In the genomic region with DNA sequence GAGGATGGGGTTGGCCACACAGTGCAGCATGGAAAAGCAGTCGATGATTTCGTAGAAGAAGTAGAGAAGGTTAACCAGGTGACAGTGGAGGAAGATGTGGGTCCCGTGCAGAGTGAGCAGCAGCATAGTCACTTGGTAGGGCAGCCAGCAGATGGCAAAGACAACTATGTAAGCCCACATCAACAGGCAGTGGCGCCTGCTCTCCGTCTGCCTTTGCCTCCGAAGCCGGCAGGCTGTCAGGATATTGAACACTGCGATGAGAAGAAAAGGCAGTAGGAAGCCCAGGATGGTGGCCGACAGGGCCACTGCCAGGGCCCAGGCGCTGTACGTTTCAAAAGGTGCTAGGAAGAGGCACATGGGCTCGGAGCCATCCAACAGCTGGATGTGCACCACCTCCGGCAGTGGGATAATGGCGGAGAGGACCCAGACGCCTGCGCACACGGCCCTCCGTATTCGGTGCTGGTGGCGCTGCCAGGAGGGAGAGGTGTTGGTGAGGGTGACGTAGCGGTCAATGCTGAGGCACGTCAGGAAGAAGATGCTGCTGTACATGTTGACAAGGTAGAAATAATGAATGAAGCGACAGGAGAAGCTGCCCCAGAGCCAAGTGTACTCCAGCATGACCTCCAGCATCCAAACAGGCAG, we compare ENCODE assay signal across 10 mouse cellular contexts. TPM values are rescaled to one million over a fixed set of nuclear protein-coding genes. Genes with fewer than 3 reads are reported as not detected.
DNase-seq lines count a peak whose midpoint lies in the region; ATAC-seq and TF ChIP-seq lines count a peak whose summit lies in the region.
"Had no signal": no experiment of that assay in that cellular context is flagged by ENCODE, and none has a peak within 500 bp of the region (broad histone marks: within the 10 kb centered on the region; RNA-seq: fewer than 3 reads in every experiment).

No protein-coding gene starts in this region.

- peaks cover 17% of the 10 kb centered on the region for H3K36me3 ChIP-seq in erythroblast, embryonic 14.5 days (ENCODE audit: control insufficient read depth)
- H3K36me3 ChIP-seq in testis, adult 2 months (ENCODE audit: control insufficient read depth, insufficient read depth, low read length): no peaks in the 10 kb centered on the region
- peaks cover 25% of the 10 kb centered on the region for H3K36me3 ChIP-seq in limb, embryonic 15.5 days

- H3K27me3 ChIP-seq in erythroblast, embryonic 14.5 days (ENCODE audit: control insufficient read depth): peaks cover 10% of the 10 kb centered on the region
- H3K27me3 ChIP-seq in testis, adult 2 months (ENCODE audit: control insufficient read depth, insufficient read depth, low read length): no peaks in the 10 kb centered on the region
- H3K27me3 ChIP-seq in limb, embryonic 15.5 days: no peaks in the 10 kb centered on the region

- peak overlapping the region; percentile 12 for H3K27ac ChIP-seq in testis, adult 2 months (ENCODE audit: control insufficient read depth, insufficient read depth, low read depth, low read length)
- H3K27ac ChIP-seq in limb, embryonic 15.5 days: no peak overlapping the region

- no peak overlapping the region for H3K9ac ChIP-seq in limb, embryonic 15.5 days

- no peak for TF ChIP-seq POLR2A in testis, adult 2 months (IDR thresholded peaks at IDR 0.05; ENCODE audit: control insufficient read depth, low read depth, low read length)

- peak overlapping the region; percentile 21 for H3K4me3 ChIP-seq in erythroblast, embryonic 14.5 days (replicated peaks)
- H3K4me3 ChIP-seq in testis, adult 2 months (ENCODE audit: control insufficient read depth, low read depth, low read length): peak overlapping the region; percentile 22
- no peak overlapping the region for H3K4me3 ChIP-seq in limb, embryonic 15.5 days

- WGBS in limb, embryonic 15.5 days: 55% methylated on average over 24 of the region's 24 CpGs

- TF ChIP-seq CTCF in testis, adult 2 months (IDR thresholded peaks at IDR 0.05; ENCODE audit: control insufficient read depth, insufficient read depth, insufficient replicate concordance, low read depth, low read length): no peak

- no peaks in the 10 kb centered on the region for H3K9me3 ChIP-seq in erythroblast, embryonic 14.5 days (ENCODE audit: control insufficient read depth, low read length)
- no peaks in the 10 kb centered on the region for H3K9me3 ChIP-seq in limb, embryonic 15.5 days

- no peak for ATAC-seq in erythroblast, adult 5-6 weeks (replicated peaks; ENCODE audit: low FRiP score, poor library complexity, severe bottlenecking)
- ATAC-seq in limb, embryonic 15.5 days (ENCODE audit: insufficient number of reproducible peaks, low FRiP score, low TSS enrichment, low read depth): no peak
- ATAC-seq in activated CD4-positive, CD25-positive, alpha-beta regulatory T cell, adult 4 months: no peak

- peak overlapping the region; percentile 25; the same call in 1 of the 2 replicates for H3K4me2 ChIP-seq in limb, embryonic 15.5 days

- no peak for DNase-seq in testis, postnatal 14 days (ENCODE audit: low spot score)
- DNase-seq in testis, postnatal 10 days (ENCODE audit: low spot score): peak; percentile 38
- no peak for DNase-seq in gastrocnemius, adult 18-20 months (ENCODE audit: low spot score)
- DNase-seq: B cell, adult 2 months had no signal

- peaks cover 7% of the 10 kb centered on the region for H3K4me1 ChIP-seq in erythroblast, embryonic 14.5 days (ENCODE audit: control insufficient read depth)
- peaks cover 14% of the 10 kb centered on the region for H3K4me1 ChIP-seq in testis, adult 2 months (ENCODE audit: control insufficient read depth, insufficient read depth, low read length)
- H3K4me1 ChIP-seq in limb, embryonic 15.5 days: peaks cover 7% of the 10 kb centered on the region; the same call in 1 of the 2 replicates

RNA-seq across cellular contexts. Expression of gene Gpr182, which starts 1.3 kb away (rescaled TPM):
- 0.12 and 0.19 TPM in 2 replicates for polyA plus RNA-seq in erythroblast, embryonic 14.5 days (2012)
- not detected in 2 replicates for total RNA-seq in erythroblast, adult 5-6 weeks (2015; ENCODE audit: low replicate concordance)
- 0.14 and 0.77 TPM in 2 replicates for total RNA-seq in erythroblast, adult 5-6 weeks (2017; ENCODE audit: low replicate concordance)
- polyA plus RNA-seq in testis, adult 2 months (2012; rRNA removed): 0.37 and 0.57 TPM in 2 replicates
- polyA plus RNA-seq in limb, embryonic 15.5 days (2015; fragmentation: Nextera tagmentation; extraction: Ambion mirVana): 1.4 and 1.6 TPM in 2 replicates
- under 1 TPM; 0.15 to 0.22 TPM for polyA plus RNA-seq in activated CD4-positive, CD25-positive, alpha-beta regulatory T cell, adult 4 months (2017; shearing (Covaris generic))
- under 1 TPM; 0.14 to 0.25 TPM for total RNA-seq in gastrocnemius, adult 18-20 months (2021)

RNA-seq across cellular contexts. Expression of gene Rdh1, which starts 9.3 kb away (rescaled TPM):
- not detected in 2 replicates for polyA plus RNA-seq in erythroblast, embryonic 14.5 days (2012)
- total RNA-seq in erythroblast, adult 5-6 weeks (2015; ENCODE audit: low replicate concordance): not detected in 2 replicates
- 0.14 TPM in 1 of 2 replicates, not detected in the other for total RNA-seq in erythroblast, adult 5-6 weeks (2017; ENCODE audit: low replicate concordance)
- 0.07 TPM in 2 replicates for polyA plus RNA-seq in testis, adult 2 months (2012; rRNA removed)
- polyA plus RNA-seq in limb, embryonic 15.5 days (2015; fragmentation: Nextera tagmentation; extraction: Ambion mirVana): 0.64 and 0.71 TPM in 2 replicates
- polyA plus RNA-seq in activated CD4-positive, CD25-positive, alpha-beta regulatory T cell, adult 4 months (2017; shearing (Covaris generic)): under 1 TPM in 1 of 2 experiments, not detected in 1; 0.13 TPM
- total RNA-seq in gastrocnemius, adult 18-20 months (2021): not detected

RNA-seq across cellular contexts. Expression of gene Rdh16f1, which starts 9.3 kb away (rescaled TPM):
- polyA plus RNA-seq in erythroblast, embryonic 14.5 days (2012): not detected in 2 replicates
- not detected in 2 replicates for total RNA-seq in erythroblast, adult 5-6 weeks (2015; ENCODE audit: low replicate concordance)
- not detected in 2 replicates for total RNA-seq in erythroblast, adult 5-6 weeks (2017; ENCODE audit: low replicate concordance)
- polyA plus RNA-seq in testis, adult 2 months (2012; rRNA removed): not detected in 2 replicates
- polyA plus RNA-seq in limb, embryonic 15.5 days (2015; fragmentation: Nextera tagmentation; extraction: Ambion mirVana): 2.6 and 3.8 TPM in 2 replicates
- under 1 TPM in 1 of 2 experiments, not detected in 1; 0.31 TPM for polyA plus RNA-seq in activated CD4-positive, CD25-positive, alpha-beta regulatory T cell, adult 4 months (2017; shearing (Covaris generic))
- under 1 TPM; 0.30 to 0.31 TPM for total RNA-seq in gastrocnemius, adult 18-20 months (2021)
- total RNA-seq: left cerebral cortex, postnatal 25 days had no signal

RNA-seq across cellular contexts. Expression of gene Zbtb39, which starts 10.9 kb away (rescaled TPM):
- polyA plus RNA-seq in erythroblast, embryonic 14.5 days (2012): 0.02 and 0.03 TPM in 2 replicates
- 0.19 and 1.7 TPM in 2 replicates for total RNA-seq in erythroblast, adult 5-6 weeks (2015; ENCODE audit: low replicate concordance)
- total RNA-seq in erythroblast, adult 5-6 weeks (2017; ENCODE audit: low replicate concordance): 0.28 and 1.3 TPM in 2 replicates
- polyA plus RNA-seq in testis, adult 2 months (2012; rRNA removed): 3.8 and 4.4 TPM in 2 replicates
- polyA plus RNA-seq in limb, embryonic 15.5 days (2015; fragmentation: Nextera tagmentation; extraction: Ambion mirVana): 2.4 and 2.8 TPM in 2 replicates
- under 1 TPM; 0.36 to 0.45 TPM for polyA plus RNA-seq in activated CD4-positive, CD25-positive, alpha-beta regulatory T cell, adult 4 months (2017; shearing (Covaris generic))
- 1 to 10 TPM; 6.3 to 6.6 TPM for total RNA-seq in gastrocnemius, adult 18-20 months (2021)

RNA-seq across cellular contexts. Expression of gene Rdh9, which starts 25.9 kb away (rescaled TPM):
- not detected in 2 replicates for polyA plus RNA-seq in erythroblast, embryonic 14.5 days (2012)
- total RNA-seq in erythroblast, adult 5-6 weeks (2015; ENCODE audit: low replicate concordance): not detected in 2 replicates
- not detected in 2 replicates for total RNA-seq in erythroblast, adult 5-6 weeks (2017; ENCODE audit: low replicate concordance)
- polyA plus RNA-seq in testis, adult 2 months (2012; rRNA removed): 0.11 and 0.23 TPM in 2 replicates
- polyA plus RNA-seq in limb, embryonic 15.5 days (2015; fragmentation: Nextera tagmentation; extraction: Ambion mirVana): not detected in 2 replicates
- under 1 TPM in 1 of 2 experiments, not detected in 1; 0.13 TPM for polyA plus RNA-seq in activated CD4-positive, CD25-positive, alpha-beta regulatory T cell, adult 4 months (2017; shearing (Covaris generic))
- total RNA-seq in gastrocnemius, adult 18-20 months (2021): not detected
